Mouse (Mus musculus): ENCODE data around the gene Gm4894.

- TF ChIP-seq CTCF (IDR thresholded peaks at IDR 0.05; ENCODE audit: insufficient read depth, low read depth, low read length) (no peak), POLR2A (IDR thresholded peaks at IDR 0.05; ENCODE audit: insufficient read depth, low read depth, low read length) (no peak)
These were observed at the start of gene Gm4894 for GRCm38 (mm10) chr9:49250231-49250630.
